Mouse (Mus musculus) monocyte, adult 5-6 weeks (primary cell): ENCODE results near the gene Robo1. TPM values are rescaled to one million over a fixed set of nuclear protein-coding genes. Genes with fewer than 3 reads are reported as not detected.

Experiments
- ATAC-seq: fragments of 153-309, 156-312 bp; replicated peaks from 2 replicates; pipeline ENCODE4 v1.8.0; 2017; ENCODE audit warnings: mild to moderate bottlenecking; ENCODE audit not compliant: low TSS enrichment, insufficient number of reproducible peaks, severe bottlenecking, poor library complexity, low FRiP score
- total RNA-seq: library from RNA; stranded (forward); fragments of 200-1000, 200-491, 200-594 nt; gene quantifications from 3 replicates; pipeline ENCODE4 v1.2.3, GENCODE M21; 2017

The Robo1 gene
- total RNA-seq, 1 experiment from 2014 or later = not detected

- ATAC-seq = no peak
Measured at GRCm38 (mm10) chr16:73004601-73005000, 696.5 kb downstream of the Robo1 start.

GRCm38 (mm10) chr16:73005831-73006230 lies 697.7 kb downstream of the Robo1 start:
- ATAC-seq = no peak

- no peak for ATAC-seq
Measured at GRCm38 (mm10) chr16:73007434-73007833, 699.3 kb downstream of the Robo1 start.

- ATAC-seq = no peak
Measured at GRCm38 (mm10) chr16:73011313-73011712, 703.2 kb downstream of the Robo1 start.

- ATAC-seq = no peak
Measured at GRCm38 (mm10) chr16:73012926-73013325, 704.8 kb downstream of the Robo1 start.

- ATAC-seq = no peak
Measured at GRCm38 (mm10) chr16:73014544-73014943, 706.4 kb downstream of the Robo1 start.

GRCm38 (mm10) chr16:73015976-73016375 lies 707.9 kb downstream of the Robo1 start:
- ATAC-seq = no peak

- no peak for ATAC-seq
Measured at GRCm38 (mm10) chr16:73016801-73017200, 708.7 kb downstream of the Robo1 start.

- ATAC-seq = no peak
Measured at GRCm38 (mm10) chr16:73024326-73024725, 716.2 kb downstream of the Robo1 start.

GRCm38 (mm10) chr16:73027692-73028091 lies 719.6 kb downstream of the Robo1 start:
- no peak for ATAC-seq

GRCm38 (mm10) chr16:73030999-73031398 lies 722.9 kb downstream of the Robo1 start:
- ATAC-seq = no peak

- ATAC-seq = no peak
Measured at GRCm38 (mm10) chr16:73035210-73035985, 727.3 kb downstream of the Robo1 start.

GRCm38 (mm10) chr16:73038552-73038951 lies 730.4 kb downstream of the Robo1 start:
- no peak for ATAC-seq

- ATAC-seq = no peak
Measured at GRCm38 (mm10) chr16:73062461-73062860, 754.4 kb downstream of the Robo1 start.

GRCm38 (mm10) chr16:73067782-73068181 lies 759.7 kb downstream of the Robo1 start:
- no peak for ATAC-seq

- no peak for ATAC-seq
Measured at GRCm38 (mm10) chr16:73072047-73072446, 763.9 kb downstream of the Robo1 start.

GRCm38 (mm10) chr16:73072883-73073282 lies 764.8 kb downstream of the Robo1 start:
- ATAC-seq = no peak

- ATAC-seq = no peak
Measured at GRCm38 (mm10) chr16:73082420-73082819, 774.3 kb downstream of the Robo1 start.

GRCm38 (mm10) chr16:73083077-73083476 lies 775.0 kb downstream of the Robo1 start:
- ATAC-seq = no peak
